Mouse (Mus musculus): ENCODE results near the gene Wfdc15b. TPM values are rescaled to one million over a fixed set of nuclear protein-coding genes. Genes with fewer than 3 reads are reported as not detected.

The Wfdc15b gene
- total RNA-seq (2023), result not detected

GRCm38 (mm10) chr2:164221522-164221921, at the start of gene Wfdc15b:
Gene Wfdc15b, minus strand, starts transcription at chr2:164221660.

GRCm38 (mm10) chr2:164256540-164256939, 35.1 kb upstream of the Wfdc15b start, which contains the start of gene Svs3b:
Gene Svs3b, minus strand, starts transcription at chr2:164256640.

GRCm38 (mm10) chr2:164238366-164238765, 16.9 kb upstream of the Wfdc15b start, which contains the start of gene Svs2:
Gene Svs2, minus strand, starts transcription at chr2:164238466.

GRCm38 (mm10) chr2:164199626-164200327, 21.7 kb downstream of the Wfdc15b start, which contains the start of gene Wfdc15a:
Gene Wfdc15a, minus strand, starts transcription at chr2:164200130.

GRCm38 (mm10) chr2:164190576-164190975, 30.9 kb downstream of the Wfdc15b start, which contains the start of gene Wfdc12:
Gene Wfdc12, minus strand, starts transcription at chr2:164190608.

GRCm38 (mm10) chr2:164182692-164183255, 38.7 kb downstream of the Wfdc15b start, which contains the start of gene Wfdc5:
Gene Wfdc5, minus strand, starts transcription at chr2:164182742.

GRCm38 (mm10) chr2:164170902-164171301, 50.6 kb downstream of the Wfdc15b start, which contains the start of gene Kcns1:
Gene Kcns1, minus strand, starts transcription at chr2:164171113.

Other genes starting within 250 kb of the Wfdc15b start
- 100 to 1,000 TPM; 147 to 164 TPM for gene Ywhab, start 226.7 kb downstream of the Wfdc15b start, total RNA-seq (2023)
- gene Pabpc1l, start 196.2 kb downstream of the Wfdc15b start, total RNA-seq (2023), result 10 to 100 TPM; 12.4 to 13.0 TPM
- 100 to 1,000 TPM; 159 to 163 TPM for gene Stk4, start 151.3 kb downstream of the Wfdc15b start, total RNA-seq (2023)
- 10 to 100 TPM; 40.3 to 49.7 TPM for gene Tomm34, start 150.5 kb downstream of the Wfdc15b start, total RNA-seq (2023)
- not detected for gene Kcns1, start 50.5 kb downstream of the Wfdc15b start, total RNA-seq (2023)
- not detected for gene Wfdc5, start 38.9 kb downstream of the Wfdc15b start, total RNA-seq (2023)
- not detected for gene Wfdc12, start 31.1 kb downstream of the Wfdc15b start, total RNA-seq (2023)
- gene Wfdc15a, start 21.5 kb downstream of the Wfdc15b start, total RNA-seq (2023), result not detected
- not detected for gene Svs2, start 16.8 kb upstream of the Wfdc15b start, total RNA-seq (2023)
- gene Svs3b, start 35.0 kb upstream of the Wfdc15b start, total RNA-seq (2023), result not detected
- gene Svs4, start 56.8 kb upstream of the Wfdc15b start, total RNA-seq (2023), result not detected
- not detected for gene Svs3a, start 67.6 kb upstream of the Wfdc15b start, total RNA-seq (2023)
- not detected for gene Svs6, start 95.1 kb upstream of the Wfdc15b start, total RNA-seq (2023)
- gene Svs5, start 111.1 kb upstream of the Wfdc15b start, total RNA-seq (2023), result not detected
- 100 to 1,000 TPM; 591 to 696 TPM for gene Slpi, start 167.4 kb upstream of the Wfdc15b start, total RNA-seq (2023)
- gene Rbpjl, start 181.5 kb upstream of the Wfdc15b start, total RNA-seq (2023), result not detected
- gene Matn4, start 183.5 kb upstream of the Wfdc15b start, total RNA-seq (2023), result not detected
- gene Sdc4, start 222.2 kb upstream of the Wfdc15b start, total RNA-seq (2023), result 1 to 10 TPM; 2.4 to 3.9 TPM
- 10 to 100 TPM; 28.4 to 36.4 TPM for gene Sys1, start 235.3 kb upstream of the Wfdc15b start, total RNA-seq (2023)
- gene Gm20458, start 239.3 kb upstream of the Wfdc15b start, total RNA-seq (2023), result 1 to 10 TPM in 1 of 2 experiments, under 1 TPM in 1; 0.97 to 3.1 TPM

All from neutrophil, adult 59 days (primary cell).